Mouse (Mus musculus) neural tube, embryonic 14.5 days (tissue): ENCODE measurements at regions not wholly inside any gene's neighbourhood (a gene's known extent, or its start where the extent isn't known, plus 50 kb on each side); places are given as distances from the start of the nearest gene placed in this dataset.

Experiments used
- ATAC-seq: fragments of 200-750 bp; cut with Nextera tagmentation; 2 replicates; pipeline ENCODE4 v1.8.0; 2017; ENCODE audit warnings: low read depth, mild to moderate bottlenecking, moderate TSS enrichment, moderate library complexity
- H3K27ac ChIP-seq: fragments of 300-500 bp; sonication (generic); 2 replicates; pipeline ENCODE4 v1.5.1; 2014; ENCODE audit warnings: low read depth, mild to moderate bottlenecking, control low read depth, low read length, moderate library complexity, mixed read lengths
- H3K27me3 ChIP-seq: fragments of 300-500 bp; sonication (generic); 2 replicates; pipeline ENCODE4 v1.6.1; 2014; ENCODE audit warnings: low read length; ENCODE audit not compliant: control insufficient read depth, insufficient read depth
- H3K36me3 ChIP-seq: fragments of 300-500 bp; sonication (generic); 2 replicates; pipeline ENCODE4 v1.6.1; 2014; ENCODE audit warnings: low read length, mixed read lengths; ENCODE audit not compliant: control insufficient read depth, insufficient read depth
- H3K4me1 ChIP-seq: fragments of 300-500 bp; sonication (generic); 2 replicates; pipeline ENCODE4 v1.6.1; 2014; ENCODE audit warnings: low read length; ENCODE audit not compliant: control insufficient read depth, insufficient read depth
- H3K4me2 ChIP-seq: fragments of 300-500 bp; sonication (generic); 2 replicates; pipeline ENCODE4 v1.6.1; 2014; ENCODE audit warnings: mild to moderate bottlenecking, low read depth, low read length, control low read depth
- H3K4me3 ChIP-seq: fragments of 300-500 bp; sonication (generic); 2 replicates; pipeline ENCODE4 v1.5.1; 2014; ENCODE audit warnings: low read depth, low read length, control low read depth, mixed read lengths
- H3K9ac ChIP-seq: fragments of 300-500 bp; sonication (generic); replicated peaks from 2 replicates; pipeline ENCODE4 v1.6.1; 2014; ENCODE audit warnings: low read depth, mild to moderate bottlenecking, control low read depth, low read length, mixed read lengths
- H3K9me3 ChIP-seq: fragments of 300-500 bp; sonication (generic); 2 replicates; pipeline ENCODE4 v1.6.1; 2016; ENCODE audit warnings: low read length; ENCODE audit not compliant: control insufficient read depth
- WGBS: fragments of 180-500 bp; shearing (Covaris S2); extraction: QIAGEN DNeasy Blood & Tissue Kit; methylation state at CpG from one replicate; pipeline ENCODE4 v1.1.7; 2014; 5-methylcytosine and 5-hydroxymethylcytosine counted together

DNA sequence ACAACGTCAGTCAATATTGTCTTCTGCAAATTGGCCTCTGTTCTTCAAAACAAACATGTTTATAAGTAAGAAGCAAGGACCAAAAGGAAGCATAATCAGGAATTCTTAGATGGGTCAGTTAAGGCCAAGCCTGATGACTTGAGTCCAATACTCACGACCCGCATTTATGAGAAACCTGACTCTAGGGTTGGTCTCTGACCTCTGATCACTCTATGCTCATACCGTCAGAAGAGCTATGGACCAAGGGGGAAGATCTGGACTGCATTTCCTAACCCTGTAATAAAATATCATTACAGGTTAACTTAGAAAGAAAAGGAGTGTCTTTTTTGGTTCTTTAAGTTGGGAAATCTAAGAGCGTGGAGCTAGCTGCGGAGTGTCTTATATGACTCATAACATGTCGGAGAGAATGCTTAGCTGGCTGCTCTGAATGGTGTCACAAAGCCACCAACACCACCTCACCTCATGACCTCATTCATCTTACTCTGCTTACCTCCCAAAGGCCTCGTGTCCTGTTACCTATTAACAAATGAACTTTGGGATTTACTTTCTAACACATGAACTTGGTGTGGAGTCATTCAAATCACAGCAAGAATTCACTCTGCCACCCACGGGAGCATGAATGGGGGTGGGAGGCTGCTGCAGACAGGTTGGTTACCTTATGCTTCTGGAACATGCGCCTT, 170.3 kb downstream of the Cd83 start:
- WGBS, result 93% methylated on average over 10 of the region's 10 CpGs

GRCm38 (mm10) chr13:43957046-43957445, 172.5 kb downstream of the Cd83 start:
- no peaks in the 10 kb centered on the region for H3K27me3 ChIP-seq
- H3K9ac ChIP-seq, result no peak overlapping the region
- H3K4me1 ChIP-seq, result peaks cover 3% of the 10 kb centered on the region; the same call in 1 of the 2 replicates
- 93% methylated on average over 2 of the region's 2 CpGs for WGBS
- H3K27ac ChIP-seq, result no peak overlapping the region
- no peak overlapping the region for H3K4me2 ChIP-seq
- no peak for ATAC-seq
- H3K36me3 ChIP-seq, result no peaks in the 10 kb centered on the region
- H3K4me3 ChIP-seq, result no peak overlapping the region
- H3K9me3 ChIP-seq, result no peaks in the 10 kb centered on the region

More for the DNA sequence above, 170.3 kb downstream of the Cd83 start:
- Histone ChIP-seq H3K9ac (no peak overlapping the region), H3K4me2 (no peak overlapping the region), H3K27me3 (no peaks in the 10 kb centered on the region), H3K4me3 (no peak overlapping the region), H3K27ac (no peak overlapping the region), H3K4me1 (peaks cover 3% of the 10 kb centered on the region; the same call in 1 of the 2 replicates), H3K36me3 (no peaks in the 10 kb centered on the region), H3K9me3 (no peaks in the 10 kb centered on the region)
- ATAC-seq, result no peak

GRCm38 (mm10) chr13:43959121-43959572, 174.6 kb downstream of the Cd83 start:
- Histone ChIP-seq H3K4me2 (no peak overlapping the region), H3K9me3 (no peaks in the 10 kb centered on the region), H3K27me3 (no peaks in the 10 kb centered on the region), H3K36me3 (no peaks in the 10 kb centered on the region), H3K4me1 (peaks cover 3% of the 10 kb centered on the region; the same call in 1 of the 2 replicates), H3K4me3 (no peak overlapping the region), H3K9ac (no peak overlapping the region), H3K27ac (no peak overlapping the region)
- ATAC-seq, result no peak
- WGBS, result 59% methylated on average over 9 of the region's 9 CpGs

GRCm38 (mm10) chr13:43961047-43961690, 176.6 kb downstream of the Cd83 start:
- Histone ChIP-seq H3K4me2 (no peak overlapping the region), H3K4me1 (peaks cover 3% of the 10 kb centered on the region; the same call in 1 of the 2 replicates), H3K4me3 (no peak overlapping the region), H3K27ac (no peak overlapping the region), H3K9ac (no peak overlapping the region), H3K27me3 (no peaks in the 10 kb centered on the region), H3K9me3 (no peaks in the 10 kb centered on the region), H3K36me3 (no peaks in the 10 kb centered on the region)
- no peak for ATAC-seq
- 78% methylated on average over 6 of the region's 6 CpGs for WGBS

- no peaks in the 10 kb centered on the region for H3K27me3 ChIP-seq
- H3K9ac ChIP-seq, result no peak overlapping the region
- 86% methylated on average over 3 of the region's 3 CpGs for WGBS
- peaks cover 3% of the 10 kb centered on the region; the same call in 1 of the 2 replicates for H3K4me1 ChIP-seq
- ATAC-seq, result no peak
- H3K36me3 ChIP-seq, result no peaks in the 10 kb centered on the region
- no peak overlapping the region for H3K27ac ChIP-seq
- H3K4me2 ChIP-seq, result no peak overlapping the region
- H3K9me3 ChIP-seq, result no peaks in the 10 kb centered on the region
- no peak overlapping the region for H3K4me3 ChIP-seq
Measured at GRCm38 (mm10) chr13:43961987-43962386, 177.4 kb downstream of the Cd83 start.

DNA sequence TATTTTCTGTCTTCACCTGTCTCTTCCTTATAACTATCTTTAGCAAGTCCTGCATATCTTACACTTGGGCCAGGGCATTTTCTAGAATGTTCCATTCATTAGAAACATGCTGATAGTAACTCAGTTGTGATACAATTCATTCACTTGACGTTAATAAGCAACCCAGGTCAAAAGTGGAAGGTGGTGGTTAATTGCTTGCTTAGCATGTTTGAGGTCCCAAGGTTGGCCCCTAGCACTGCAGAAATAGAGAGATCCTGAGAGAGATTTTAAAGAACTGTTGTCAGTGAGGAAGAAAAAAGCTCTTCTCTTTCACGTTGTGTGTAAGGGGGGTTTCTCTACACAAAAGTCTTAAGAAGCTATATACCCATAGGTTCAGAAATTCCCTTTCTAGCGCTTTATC, 178.7 kb downstream of the Cd83 start:
- ATAC-seq, result no peak
- Histone ChIP-seq H3K9ac (no peak overlapping the region), H3K4me2 (no peak overlapping the region), H3K27ac (no peak overlapping the region), H3K4me3 (no peak overlapping the region), H3K27me3 (no peaks in the 10 kb centered on the region), H3K4me1 (peaks cover 3% of the 10 kb centered on the region; the same call in 1 of the 2 replicates), H3K9me3 (no peaks in the 10 kb centered on the region), H3K36me3 (no peaks in the 10 kb centered on the region)
- WGBS, result 83% methylated on average over 3 of the region's 3 CpGs

GRCm38 (mm10) chr13:43965256-43965905, 180.8 kb downstream of the Cd83 start:
- no peaks in the 10 kb centered on the region for H3K36me3 ChIP-seq
- no peaks in the 10 kb centered on the region for H3K9me3 ChIP-seq
- no peak overlapping the region for H3K27ac ChIP-seq
- H3K4me1 ChIP-seq, result no peaks in the 10 kb centered on the region
- 84% methylated on average over 4 of the region's 4 CpGs for WGBS
- H3K27me3 ChIP-seq, result no peaks in the 10 kb centered on the region
- H3K4me2 ChIP-seq, result no peak overlapping the region
- no peak overlapping the region for H3K9ac ChIP-seq
- H3K4me3 ChIP-seq, result no peak overlapping the region
- ATAC-seq, result no peak

GRCm38 (mm10) chr13:43967516-43967915, 182.9 kb downstream of the Cd83 start:
- Histone ChIP-seq H3K27ac (no peak overlapping the region), H3K36me3 (no peaks in the 10 kb centered on the region), H3K9me3 (no peaks in the 10 kb centered on the region), H3K4me2 (no peak overlapping the region), H3K4me1 (no peaks in the 10 kb centered on the region), H3K9ac (no peak overlapping the region), H3K27me3 (no peaks in the 10 kb centered on the region), H3K4me3 (no peak overlapping the region)
- 85% methylated on average over 5 of the region's 5 CpGs for WGBS
- no peak for ATAC-seq

GRCm38 (mm10) chr13:43972906-43973305, 188.3 kb downstream of the Cd83 start:
- Histone ChIP-seq H3K36me3 (no peaks in the 10 kb centered on the region), H3K4me3 (no peak overlapping the region), H3K27ac (no peak overlapping the region), H3K27me3 (no peaks in the 10 kb centered on the region), H3K4me1 (no peaks in the 10 kb centered on the region), H3K4me2 (no peak overlapping the region), H3K9me3 (no peaks in the 10 kb centered on the region), H3K9ac (no peak overlapping the region)
- no peak for ATAC-seq
- WGBS, result 95% methylated on average over 2 of the region's 2 CpGs
